Mouse (Mus musculus): ENCODE measurements around the gene Dcdc2c.
A peak's percentile ranks its signal among the peaks of the same experiment; 100 is the strongest.

The Dcdc2c gene

GRCm38 (mm10) chr12:28552299-28552698 lies at the start of gene Dcdc2c:
Dcdc2c (minus strand) TSS chr12:28552399.
- no peak for DNase-seq (ENCODE audit: low read depth, low spot score)

GRCm38 (mm10) chr12:28598526-28598991 lies 46.4 kb upstream of the Dcdc2c start:
- DNase-seq (ENCODE audit: low read depth, low spot score) = no peak

- no peak for DNase-seq (ENCODE audit: low read depth, low spot score)
These were observed 45.9 kb upstream of the Dcdc2c start for GRCm38 (mm10) chr12:28598110-28598509.

- DNase-seq (ENCODE audit: low read depth, low spot score) = no peak
These were observed 45.5 kb upstream of the Dcdc2c start for GRCm38 (mm10) chr12:28597699-28598098.

- DNase-seq (ENCODE audit: low read depth, low spot score) = no peak
These were observed 44.7 kb upstream of the Dcdc2c start for GRCm38 (mm10) chr12:28596851-28597250.

GRCm38 (mm10) chr12:28590428-28590827 lies 38.2 kb upstream of the Dcdc2c start:
- DNase-seq (ENCODE audit: low read depth, low spot score) = no peak

- DNase-seq (ENCODE audit: low read depth, low spot score) = peak; percentile 75
These were observed 37.1 kb upstream of the Dcdc2c start for GRCm38 (mm10) chr12:28589090-28589868.

GRCm38 (mm10) chr12:28587949-28588348 lies 35.8 kb upstream of the Dcdc2c start:
- DNase-seq (ENCODE audit: low read depth, low spot score) = no peak

- no peak for DNase-seq (ENCODE audit: low read depth, low spot score)
These were observed 31.8 kb upstream of the Dcdc2c start for GRCm38 (mm10) chr12:28584036-28584435.

GRCm38 (mm10) chr12:28582423-28582822 lies 30.2 kb upstream of the Dcdc2c start, which contains the start of gene Allc:
Allc (minus strand) TSS chr12:28582523.
- no peak for DNase-seq (ENCODE audit: low read depth, low spot score)

- DNase-seq (ENCODE audit: low read depth, low spot score) = peak; percentile 6
These were observed 26.9 kb upstream of the Dcdc2c start for GRCm38 (mm10) chr12:28579132-28579531.

- DNase-seq (ENCODE audit: low read depth, low spot score) = no peak
These were observed 25.9 kb upstream of the Dcdc2c start for GRCm38 (mm10) chr12:28578147-28578546.

- DNase-seq (ENCODE audit: low read depth, low spot score) = no peak
These were observed 23.3 kb upstream of the Dcdc2c start for GRCm38 (mm10) chr12:28575366-28576070.

- DNase-seq (ENCODE audit: low read depth, low spot score) = no peak
These were observed 20.0 kb upstream of the Dcdc2c start for GRCm38 (mm10) chr12:28572241-28572640.

GRCm38 (mm10) chr12:28551775-28552174 lies 424 bp downstream of the Dcdc2c start:
- DNase-seq (ENCODE audit: low read depth, low spot score) = no peak

- DNase-seq (ENCODE audit: low read depth, low spot score) = no peak
These were observed 3.3 kb downstream of the Dcdc2c start for GRCm38 (mm10) chr12:28548887-28549286.

- no peak for DNase-seq (ENCODE audit: low read depth, low spot score)
These were observed 37.9 kb downstream of the Dcdc2c start for GRCm38 (mm10) chr12:28514264-28514775.

- no peak for DNase-seq (ENCODE audit: low read depth, low spot score)
These were observed 42.4 kb downstream of the Dcdc2c start for GRCm38 (mm10) chr12:28509699-28510280.

GRCm38 (mm10) chr12:28494289-28494688 lies 57.9 kb downstream of the Dcdc2c start:
- DNase-seq (ENCODE audit: low read depth, low spot score) = no peak

- DNase-seq (ENCODE audit: low read depth, low spot score) = no peak
These were observed 69.6 kb downstream of the Dcdc2c start for GRCm38 (mm10) chr12:28482483-28483160.

- DNase-seq (ENCODE audit: low read depth, low spot score) = no peak
These were observed 91.2 kb downstream of the Dcdc2c start for GRCm38 (mm10) chr12:28460951-28461431.

Measured in CD4-positive, CD25-positive, alpha-beta regulatory T cell, adult 2 months (primary cell).